Comparison of ENCODE assay signal across 10 mouse cellular contexts in the genomic region with DNA sequence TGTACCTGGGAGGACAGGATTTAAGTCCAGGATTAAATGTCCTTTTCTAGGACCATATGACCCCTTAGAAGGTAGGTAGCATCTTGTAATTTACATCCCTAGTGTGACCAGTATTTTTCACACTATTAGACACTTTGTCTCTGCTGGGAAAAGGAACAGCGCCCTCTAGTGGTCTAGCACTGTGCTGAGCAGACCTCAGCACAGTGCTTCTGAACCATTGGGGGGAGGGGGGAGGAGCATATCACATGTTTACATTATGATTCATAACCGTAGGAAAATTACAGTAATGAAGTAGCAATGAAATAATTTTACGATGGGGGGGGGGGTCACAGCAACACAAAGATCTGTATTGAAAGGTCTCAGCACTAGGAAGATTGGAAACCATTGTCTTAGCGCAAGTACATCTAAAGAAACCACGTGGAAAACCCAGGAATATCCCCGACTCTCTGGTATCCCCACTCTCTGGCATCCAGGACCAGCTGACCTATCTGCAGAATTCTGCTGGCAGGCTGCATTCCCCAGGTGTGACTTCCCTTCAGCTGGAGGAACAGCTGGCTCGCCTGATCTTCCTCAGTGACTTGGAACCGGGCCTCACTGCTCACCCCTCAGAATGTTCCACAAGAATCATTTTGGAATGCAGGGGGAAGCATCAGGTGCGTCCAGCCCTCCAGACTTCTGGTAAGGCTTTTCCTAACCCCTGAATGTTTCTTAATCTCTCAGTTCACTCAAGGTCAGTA. TPM values are rescaled to one million over a fixed set of nuclear protein-coding genes. Genes with fewer than 3 reads are reported as not detected.
A peak's percentile ranks its signal among the peaks of the same experiment; 100 is the strongest.
DNase-seq lines count a peak whose midpoint lies in the region; ATAC-seq and TF ChIP-seq lines count a peak whose summit lies in the region.
"Had no signal": no experiment of that assay in that cellular context is flagged by ENCODE, and none has a peak within 500 bp of the region (broad histone marks: within the 10 kb centered on the region; RNA-seq: fewer than 3 reads in every experiment).

No protein-coding gene starts in this region.

- ATAC-seq in inflammation-experienced regulatory T-cells, adult 6 months: peak; percentile 28
- ATAC-seq in liver, embryonic 12.5 days: 0 out of 2 replicates have a peak, but pooled peaks have one; percentile 42
- peak; percentile 69 for ATAC-seq in neural tube, embryonic 13.5 days (ENCODE audit: low read depth)

- H3K4me1 ChIP-seq in forebrain, embryonic 10.5 days: peaks cover 17% of the 10 kb centered on the region
- H3K4me1 ChIP-seq in liver, embryonic 12.5 days: 0 out of 2 replicates have a peak, but pooled peaks cover 4% of the 10 kb centered on the region
- peaks cover 9% of the 10 kb centered on the region for H3K4me1 ChIP-seq in neural tube, embryonic 13.5 days (replicated peaks)

- DNase-seq in left cerebral cortex, adult 2 months (ENCODE audit: extremely low spot score in 1 of 2, low spot score in 2 of 2): peak; percentile 22 to 34
- no peak for DNase-seq in left cerebral cortex, adult 11 months (ENCODE audit: low spot score)
- peak; percentile 82 for DNase-seq in brain, adult 2 months (ENCODE audit: low read depth, low spot score)
- peak; percentile 61 for DNase-seq in forebrain, embryonic 10.5 days (ENCODE audit: extremely low spot score, low spot score)
- DNase-seq in yolk sac, embryonic 10.5 days (ENCODE audit: low spot score): peak; percentile 5

- H3K9me3 ChIP-seq in forebrain, embryonic 10.5 days: no peaks in the 10 kb centered on the region
- H3K9me3 ChIP-seq in liver, embryonic 12.5 days (replicated peaks): no peaks in the 10 kb centered on the region
- no peaks in the 10 kb centered on the region for H3K9me3 ChIP-seq in neural tube, embryonic 13.5 days
- H3K9me3 ChIP-seq: embryonic facial prominence, embryonic 15.5 days had no signal

- H3K4me3 ChIP-seq in left cerebral cortex, adult 2 months: no peak overlapping the region
- no peak overlapping the region for H3K4me3 ChIP-seq in forebrain, embryonic 10.5 days
- no peak overlapping the region for H3K4me3 ChIP-seq in liver, embryonic 12.5 days
- H3K4me3 ChIP-seq in neural tube, embryonic 13.5 days: no peak overlapping the region
- H3K4me3 ChIP-seq: embryonic facial prominence, embryonic 15.5 days had no signal

- H3K27ac ChIP-seq in left cerebral cortex, adult 2 months: no peak overlapping the region
- no peak overlapping the region for H3K27ac ChIP-seq in forebrain, embryonic 10.5 days
- H3K27ac ChIP-seq in liver, embryonic 12.5 days: no peak overlapping the region
- no peak overlapping the region for H3K27ac ChIP-seq in neural tube, embryonic 13.5 days (replicated peaks)
- H3K27ac ChIP-seq: embryonic facial prominence, embryonic 15.5 days had no signal

- no peaks in the 10 kb centered on the region for H3K36me3 ChIP-seq in forebrain, embryonic 10.5 days (replicated peaks)
- H3K36me3 ChIP-seq in liver, embryonic 12.5 days: no peaks in the 10 kb centered on the region
- no peaks in the 10 kb centered on the region for H3K36me3 ChIP-seq in neural tube, embryonic 13.5 days
- H3K36me3 ChIP-seq: embryonic facial prominence, embryonic 15.5 days had no signal

- WGBS in forebrain, embryonic 10.5 days: 65% methylated on average over 9 of the region's 9 CpGs
- WGBS in liver, embryonic 12.5 days (ENCODE audit: insufficient replicate concordance): 50% methylated on average over 9 of the region's 9 CpGs
- 65% methylated on average over 9 of the region's 9 CpGs for WGBS in neural tube, embryonic 13.5 days

- H3K9ac ChIP-seq in liver, embryonic 12.5 days: no peak overlapping the region
- H3K9ac ChIP-seq in neural tube, embryonic 13.5 days: no peak overlapping the region
- H3K9ac ChIP-seq: embryonic facial prominence, embryonic 15.5 days had no signal

- intact Hi-C loops in left cerebral cortex, adult 2 months (cut with DNase I): no loop called here

- H3K27me3 ChIP-seq in forebrain, embryonic 10.5 days (ENCODE audit: poor library complexity, severe bottlenecking): peaks cover 15% of the 10 kb centered on the region
- peaks cover 8% of the 10 kb centered on the region for H3K27me3 ChIP-seq in liver, embryonic 12.5 days (replicated peaks)
- 0 out of 2 replicates have a peak, but pooled peaks cover 5% of the 10 kb centered on the region for H3K27me3 ChIP-seq in neural tube, embryonic 13.5 days
- H3K27me3 ChIP-seq: embryonic facial prominence, embryonic 15.5 days had no signal

- no peak overlapping the region for H3K4me2 ChIP-seq in liver, embryonic 12.5 days
- no peak overlapping the region for H3K4me2 ChIP-seq in neural tube, embryonic 13.5 days
- H3K4me2 ChIP-seq: embryonic facial prominence, embryonic 15.5 days had no signal

- TF ChIP-seq CTCF in left cerebral cortex, adult 2 months (IDR thresholded peaks at IDR 0.05): peak; percentile 76

RNA-seq across cellular contexts. Expression of gene Npy4r, which starts 2.5 kb away (rescaled TPM):
- total RNA-seq in left cerebral cortex, adult 2 months (2021): not detected
- polyA plus RNA-seq in forebrain, embryonic 10.5 days (2016; fragmentation: Nextera tagmentation; extraction: Ambion mirVana): not detected in 2 replicates
- not detected for polyA plus RNA-seq in inflammation-experienced regulatory T-cells, adult 6 months (2017; shearing (Covaris generic))
- polyA plus RNA-seq in liver, embryonic 12.5 days (2016; fragmentation: Nextera tagmentation; extraction: Ambion mirVana): not detected in 2 replicates
- polyA plus RNA-seq in neural tube, embryonic 13.5 days (2015; fragmentation: Nextera tagmentation; extraction: Ambion mirVana): 0.11 TPM in 1 of 2 replicates, not detected in the other
- total RNA-seq: neutrophil, adult 5-6 weeks had no signal

RNA-seq across cellular contexts. Expression of gene Gprin2, which starts 46.7 kb away (rescaled TPM):
- total RNA-seq in left cerebral cortex, adult 2 months (2021): 1 to 10 TPM; 1.7 to 2.8 TPM
- polyA plus RNA-seq in forebrain, embryonic 10.5 days (2016; fragmentation: Nextera tagmentation; extraction: Ambion mirVana): 0.32 and 0.33 TPM in 2 replicates
- under 1 TPM in 1 of 3 experiments, not detected in 2; 0.12 TPM for polyA plus RNA-seq in inflammation-experienced regulatory T-cells, adult 6 months (2017; shearing (Covaris generic))
- polyA plus RNA-seq in liver, embryonic 12.5 days (2016; fragmentation: Nextera tagmentation; extraction: Ambion mirVana): 0.13 TPM in 2 replicates
- 3.1 and 3.5 TPM in 2 replicates for polyA plus RNA-seq in neural tube, embryonic 13.5 days (2015; fragmentation: Nextera tagmentation; extraction: Ambion mirVana)
- total RNA-seq: neutrophil, adult 5-6 weeks had no signal

RNA-seq across cellular contexts. Expression of gene A630023A22Rik, which starts 52.2 kb away (rescaled TPM):
- total RNA-seq in left cerebral cortex, adult 2 months (2021): not detected
- not detected in 2 replicates for polyA plus RNA-seq in forebrain, embryonic 10.5 days (2016; fragmentation: Nextera tagmentation; extraction: Ambion mirVana)
- not detected for polyA plus RNA-seq in inflammation-experienced regulatory T-cells, adult 6 months (2017; shearing (Covaris generic))
- polyA plus RNA-seq in liver, embryonic 12.5 days (2016; fragmentation: Nextera tagmentation; extraction: Ambion mirVana): not detected in 2 replicates
- not detected in 2 replicates for polyA plus RNA-seq in neural tube, embryonic 13.5 days (2015; fragmentation: Nextera tagmentation; extraction: Ambion mirVana)
- total RNA-seq: neutrophil, adult 5-6 weeks had no signal
- polyA plus RNA-seq: embryonic facial prominence, embryonic 15.5 days had no signal
